Mouse (Mus musculus) 3T3-L1 (cell line): Measurements from ENCODE around the gene Ubqln4.

Source experiments
- DNase-seq: peaks from one replicate; pipeline ENCODE4 v3.0.0-alpha.2; 2015; ENCODE audit warnings: low read depth, low spot score

Ubqln4 gene

GRCm38 (mm10) chr3:88553525-88553879 is at the start of gene Ubqln4:
Gene Ubqln4, plus strand, starts transcription at chr3:88553758.
- DNase-seq: peak; percentile 84

GRCm38 (mm10) chr3:88503881-88504746 is 49.4 kb upstream of the Ubqln4 start:
- peak; percentile 43 for DNase-seq

GRCm38 (mm10) chr3:88505081-88505480 is 48.5 kb upstream of the Ubqln4 start:
- DNase-seq: no peak

GRCm38 (mm10) chr3:88505765-88506164 is 47.8 kb upstream of the Ubqln4 start:
- no peak for DNase-seq

GRCm38 (mm10) chr3:88509250-88509649 is 44.3 kb upstream of the Ubqln4 start:
- DNase-seq: no peak

GRCm38 (mm10) chr3:88509692-88510420 is 43.7 kb upstream of the Ubqln4 start, which contains the start of gene Lmna:
Gene Lmna, minus strand, starts transcription at chr3:88509956.
- peak; percentile 99 for DNase-seq

GRCm38 (mm10) chr3:88510421-88511289 is 42.9 kb upstream of the Ubqln4 start:
- peak; percentile 39 for DNase-seq

- DNase-seq: peak; percentile 59
These were observed 42.0 kb upstream of the Ubqln4 start for GRCm38 (mm10) chr3:88511559-88511958.

- DNase-seq: peak; percentile 91
These were observed 41.2 kb upstream of the Ubqln4 start for GRCm38 (mm10) chr3:88512141-88512895.

- peak; percentile 96 for DNase-seq
These were observed 40.5 kb upstream of the Ubqln4 start for GRCm38 (mm10) chr3:88512896-88513545.

GRCm38 (mm10) chr3:88513546-88514115 is 39.9 kb upstream of the Ubqln4 start:
- peak; percentile 78 for DNase-seq

GRCm38 (mm10) chr3:88514231-88515094 is 39.1 kb upstream of the Ubqln4 start:
- peak; percentile 80 for DNase-seq

- DNase-seq: no peak
These were observed 38.5 kb upstream of the Ubqln4 start for GRCm38 (mm10) chr3:88515095-88515386.

GRCm38 (mm10) chr3:88516407-88516806 is 37.2 kb upstream of the Ubqln4 start:
- DNase-seq: peak; percentile 62

GRCm38 (mm10) chr3:88518411-88518810 is 35.1 kb upstream of the Ubqln4 start:
- no peak for DNase-seq

- DNase-seq: no peak
These were observed 33.5 kb upstream of the Ubqln4 start for GRCm38 (mm10) chr3:88520078-88520477.

GRCm38 (mm10) chr3:88521156-88521555 is 32.4 kb upstream of the Ubqln4 start:
- DNase-seq: no peak

GRCm38 (mm10) chr3:88521803-88522331 is 31.7 kb upstream of the Ubqln4 start:
- peak; percentile 91 for DNase-seq

- no peak for DNase-seq
These were observed 30.5 kb upstream of the Ubqln4 start for GRCm38 (mm10) chr3:88523027-88523426.
